Mouse (Mus musculus): ENCODE data around the gene Rpp14. TPM values are rescaled to one million over a fixed set of nuclear protein-coding genes. Genes with fewer than 3 reads are reported as not detected.

Rpp14 gene
- total RNA-seq, 2 experiments from 2014 or later = 24.4 to 24.7 TPM

DNA sequence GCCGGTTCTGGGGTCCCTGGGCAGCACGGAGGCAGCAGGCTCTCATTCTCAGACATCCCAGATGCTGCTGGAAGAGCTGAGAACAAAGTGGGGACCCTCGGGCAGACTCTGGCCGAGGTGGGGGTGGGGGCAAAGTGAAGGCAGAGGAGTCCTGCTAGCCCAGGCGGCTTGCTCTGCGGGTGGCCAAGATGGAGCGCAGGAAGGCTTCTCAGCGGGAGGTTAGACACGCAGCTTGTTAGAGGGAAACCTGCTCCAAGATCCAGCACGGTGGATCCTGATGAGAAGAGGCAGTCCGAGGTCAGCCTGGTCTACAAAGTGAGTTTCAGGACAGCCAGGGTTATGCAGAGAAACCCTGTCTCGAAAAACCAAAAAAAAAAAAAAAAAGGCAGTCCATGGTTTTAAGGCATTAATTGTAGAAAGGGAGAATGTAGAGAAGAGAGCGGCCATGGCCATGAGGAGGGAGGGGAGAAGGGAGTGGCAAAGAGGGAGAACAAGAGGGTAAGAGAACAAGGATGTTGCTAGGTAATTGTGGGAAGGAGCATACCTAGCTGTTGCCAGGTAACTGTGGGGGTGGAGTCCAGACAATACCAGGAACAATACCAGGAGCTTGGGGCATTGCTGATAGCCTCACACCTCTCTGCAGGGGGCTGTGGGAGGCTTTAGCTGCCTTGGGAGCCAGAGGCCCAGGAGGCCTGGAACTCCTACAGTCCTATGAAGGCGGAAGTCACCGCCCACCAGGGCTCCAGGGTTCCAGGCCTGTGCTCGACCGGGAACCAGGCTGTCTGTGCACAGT is 25.7 kb upstream of the Rpp14 start:
- no peak for DNase-seq
- intact Hi-C loops (cut with DNase I) = no loop called here

DNA sequence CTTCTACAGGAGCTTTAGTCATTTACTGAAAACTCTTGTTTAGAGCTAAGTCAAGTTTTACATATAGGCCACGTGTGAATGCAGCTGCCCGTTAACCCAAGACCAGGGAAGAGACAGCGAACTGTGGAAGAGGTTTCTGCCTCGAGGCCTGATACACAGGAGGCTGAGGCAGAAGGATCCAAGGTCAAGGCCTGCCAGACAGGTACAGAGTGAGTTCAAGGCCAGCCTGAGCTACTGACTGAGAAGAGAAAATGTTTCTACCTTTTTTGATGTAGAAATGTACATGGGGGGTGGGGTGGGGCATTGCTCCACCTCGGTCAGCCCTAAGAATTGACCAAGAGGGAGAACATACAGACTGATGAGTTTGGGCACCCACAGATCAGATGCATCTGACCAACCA is 24.1 kb upstream of the Rpp14 start:
- intact Hi-C loops (cut with DNase I) = no loop called here
- no peak for DNase-seq

DNA sequence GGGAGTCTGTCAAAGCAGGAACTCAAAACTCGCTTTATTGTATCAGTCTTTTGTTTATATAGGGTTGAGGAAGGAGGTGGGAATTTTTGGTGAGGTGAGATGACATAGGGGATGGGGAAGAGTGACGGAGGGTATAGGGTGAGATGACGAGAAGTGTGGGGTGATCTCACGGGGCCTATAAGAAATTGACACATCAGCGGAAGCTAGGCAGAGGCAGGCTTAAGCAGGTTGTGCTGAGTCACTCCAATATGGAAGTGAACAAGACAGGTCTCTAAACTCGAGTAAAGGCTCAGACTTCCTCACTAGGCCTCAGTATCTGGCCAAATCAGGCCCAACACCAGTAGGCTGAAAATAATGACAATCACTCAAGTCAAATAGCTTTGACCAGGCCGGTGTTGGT is 20.2 kb upstream of the Rpp14 start:
- intact Hi-C loops (cut with DNase I) = no loop called here
- DNase-seq = no peak

DNA sequence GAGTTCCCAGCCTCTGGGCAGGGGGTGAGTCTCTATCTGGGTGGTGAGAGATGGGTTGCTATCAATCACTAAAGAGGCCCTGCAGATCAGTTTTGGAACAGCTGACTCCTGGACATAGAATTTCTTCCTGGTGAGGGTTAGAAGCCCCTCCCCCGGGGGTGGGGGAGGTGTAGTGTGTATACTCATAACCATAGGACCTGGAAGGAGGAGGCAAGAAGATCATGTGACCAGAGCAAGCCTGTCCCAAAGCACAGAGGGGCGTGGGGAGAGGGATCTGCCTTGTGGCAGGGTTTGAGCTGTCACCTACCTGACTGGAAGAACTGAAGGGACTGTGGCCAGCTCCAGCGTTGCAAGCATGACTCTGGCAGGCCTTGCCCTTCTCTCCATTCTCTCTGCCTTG is 18.1 kb upstream of the Rpp14 start:
- no peak for DNase-seq
- intact Hi-C loops (cut with DNase I) = no loop called here

DNA sequence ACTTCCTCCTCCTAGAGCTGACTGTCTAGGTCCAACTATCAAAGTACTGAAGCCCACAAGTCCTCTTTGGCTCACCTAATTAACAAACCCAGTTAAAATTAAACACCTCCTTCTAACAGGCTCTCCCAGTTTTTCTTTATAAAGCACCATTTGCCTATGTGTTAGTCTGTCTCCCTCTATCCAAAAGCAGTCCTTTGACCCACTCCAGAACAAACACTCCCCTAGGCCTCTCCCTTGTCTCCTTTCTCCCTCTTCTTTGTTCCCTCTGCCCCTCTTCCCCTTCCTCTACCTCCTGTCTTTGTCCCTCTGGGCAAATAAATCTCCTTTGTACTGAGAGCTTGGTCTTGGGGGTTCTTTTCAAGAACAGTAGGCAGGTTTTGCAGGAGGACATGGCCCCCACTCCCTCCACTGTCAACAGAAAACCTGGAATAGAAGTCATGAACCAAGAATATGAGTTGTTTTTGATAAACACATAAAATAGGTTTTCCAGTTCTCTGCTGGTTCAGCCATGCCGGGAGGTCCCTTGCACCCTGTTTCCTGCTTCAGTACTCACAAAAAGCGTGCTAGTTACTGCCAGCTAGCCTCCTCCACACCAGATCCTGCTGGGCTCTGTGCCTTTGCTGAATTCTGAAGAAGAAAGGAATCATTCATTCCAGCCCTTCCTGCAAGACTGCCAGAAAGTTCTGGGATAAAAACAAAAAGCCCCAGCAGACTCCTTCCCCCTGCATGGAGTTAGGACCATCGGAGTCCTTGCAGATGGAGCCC is 17.4 kb upstream of the Rpp14 start:
- intact Hi-C loops (cut with DNase I) = no loop called here
- no peak for DNase-seq

DNA sequence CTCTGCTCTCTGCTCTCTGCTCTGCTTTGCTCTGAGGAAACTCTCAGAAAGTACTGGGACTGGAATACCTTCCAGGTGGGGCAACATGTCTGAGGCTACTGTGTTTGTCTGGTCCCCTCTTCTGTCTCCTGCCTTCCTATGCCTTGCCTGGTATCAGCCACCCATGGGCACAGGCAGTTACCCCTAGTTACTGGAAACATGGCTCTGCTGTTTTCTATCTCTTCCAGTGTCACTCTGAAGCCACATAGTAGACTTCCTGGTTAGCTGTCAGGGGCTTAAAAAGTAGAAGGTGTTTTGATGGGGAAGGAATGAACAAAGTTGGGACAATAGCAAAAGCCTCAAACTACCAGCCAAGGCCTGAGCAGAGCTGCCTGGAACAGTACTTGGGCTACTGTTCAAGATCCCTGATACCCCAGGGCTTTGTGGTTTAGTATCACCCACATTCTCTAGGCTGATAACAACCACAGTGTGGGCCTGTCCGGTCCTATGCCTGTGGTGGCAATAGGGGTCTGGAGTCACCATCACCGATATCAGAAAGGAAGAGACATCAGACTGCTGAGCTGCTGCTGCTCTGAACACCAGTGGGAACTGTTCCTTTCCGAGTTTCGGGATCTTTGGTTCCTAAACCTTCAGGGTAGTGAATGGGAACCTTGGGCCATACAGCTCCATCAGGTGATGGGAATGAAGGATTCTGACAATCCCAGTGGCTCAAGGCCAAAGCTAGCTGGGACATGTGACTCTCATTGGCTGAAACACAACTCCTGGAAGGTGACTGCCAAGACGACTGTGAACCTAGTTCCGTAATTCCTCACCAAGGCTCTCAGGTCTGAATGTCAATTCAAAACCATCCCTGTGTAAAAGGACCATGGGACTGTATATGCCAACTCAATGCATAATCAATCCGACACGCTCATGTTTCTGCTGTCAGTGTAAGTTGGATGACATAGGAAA is 16.1 kb upstream of the Rpp14 start:
- DNase-seq = no peak
- intact Hi-C loops (cut with DNase I) = no loop called here

DNA sequence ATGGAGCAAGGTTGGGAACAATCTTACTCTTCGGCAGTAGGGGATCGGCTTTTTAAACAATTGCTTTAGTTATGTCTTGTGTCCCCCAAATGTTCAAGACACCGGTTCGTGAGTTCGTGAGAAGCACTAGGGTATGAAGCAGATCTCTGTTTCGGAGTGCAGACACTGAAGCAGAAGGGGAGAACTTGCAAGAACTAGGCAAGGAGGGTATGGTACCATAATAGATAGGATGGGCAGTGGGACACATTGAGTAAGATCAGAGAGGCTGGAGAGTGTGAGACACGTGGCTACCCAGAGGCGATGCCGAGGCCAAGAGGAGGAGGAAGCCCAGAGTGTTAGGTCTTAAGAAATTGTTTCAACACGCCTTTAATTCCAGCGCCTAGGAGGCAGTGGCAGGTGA is 551 bp downstream of the Rpp14 start:
- intact Hi-C loops (cut with DNase I) = no loop called here
- no peak for DNase-seq

DNA sequence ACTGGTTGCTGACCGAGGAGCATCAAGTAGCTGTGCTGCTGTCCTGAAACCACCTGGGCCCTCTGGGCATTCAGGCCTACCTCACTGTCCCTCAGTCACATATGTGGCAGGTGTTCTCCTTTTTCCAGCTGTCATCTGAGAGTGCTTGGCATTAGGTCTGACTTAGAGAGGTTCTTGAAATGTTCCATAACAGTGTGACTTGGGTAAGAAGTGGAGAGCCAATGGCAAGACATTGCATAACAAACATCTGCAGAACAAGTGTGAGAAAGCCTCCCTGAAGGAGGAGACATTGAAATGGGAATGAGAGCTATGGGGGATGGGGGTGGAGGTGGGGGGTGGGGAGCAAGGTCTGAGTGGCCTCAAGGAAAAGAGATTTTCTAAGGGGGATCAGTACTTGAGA is 2.8 kb downstream of the Rpp14 start:
- no peak for DNase-seq

DNA sequence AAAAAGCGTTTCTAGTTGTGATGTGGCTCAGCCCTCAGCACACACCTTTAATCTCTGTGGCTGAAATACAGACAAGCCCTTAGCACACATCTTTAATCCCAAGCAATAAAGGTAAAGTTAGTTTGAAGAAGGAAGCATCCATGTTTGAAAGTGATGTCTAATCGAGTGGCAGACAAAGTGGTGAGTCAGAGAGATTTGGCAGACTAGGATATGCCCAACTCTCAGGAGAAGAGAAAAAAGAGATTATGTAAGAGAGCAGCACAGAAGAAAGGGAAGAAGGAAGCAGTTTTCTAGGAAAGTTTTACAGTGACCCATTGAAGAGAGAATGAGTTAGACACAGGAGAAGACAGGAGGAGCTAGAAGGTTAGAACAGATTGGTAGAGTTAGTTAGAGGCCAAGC is 8.8 kb downstream of the Rpp14 start:
- intact Hi-C loops (cut with DNase I) = no loop called here
- no peak for DNase-seq

More for the DNA sequence above, 2.8 kb downstream of the Rpp14 start:
- intact Hi-C loops (cut with DNase I) = no loop called here

DNA sequence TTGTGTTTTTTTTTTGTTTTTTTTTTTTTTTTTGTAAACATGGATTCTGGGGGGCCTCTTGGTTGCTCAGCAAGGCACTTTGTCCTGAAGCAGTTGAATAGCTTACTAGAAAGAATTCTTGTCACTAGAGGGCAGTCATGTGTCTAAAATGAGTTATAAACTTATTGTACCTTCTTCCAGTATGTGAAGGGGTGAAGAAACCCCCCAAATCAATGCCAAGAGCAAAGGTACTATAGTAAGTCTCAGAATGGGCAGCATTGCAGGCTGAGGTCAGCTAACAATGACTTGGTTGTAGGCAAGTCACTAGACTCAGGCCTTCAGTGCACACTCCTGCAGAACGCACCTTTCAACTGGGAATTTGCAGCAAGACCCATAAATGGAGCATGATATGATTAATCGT is 12.4 kb downstream of the Rpp14 start:
- intact Hi-C loops (cut with DNase I) = loop anchor here (5.0 to 10.0 kb wide), 3 partner anchors 70 to 252 kb away; partner anchors contain the start of gene Acox2
- no peak for DNase-seq

DNA sequence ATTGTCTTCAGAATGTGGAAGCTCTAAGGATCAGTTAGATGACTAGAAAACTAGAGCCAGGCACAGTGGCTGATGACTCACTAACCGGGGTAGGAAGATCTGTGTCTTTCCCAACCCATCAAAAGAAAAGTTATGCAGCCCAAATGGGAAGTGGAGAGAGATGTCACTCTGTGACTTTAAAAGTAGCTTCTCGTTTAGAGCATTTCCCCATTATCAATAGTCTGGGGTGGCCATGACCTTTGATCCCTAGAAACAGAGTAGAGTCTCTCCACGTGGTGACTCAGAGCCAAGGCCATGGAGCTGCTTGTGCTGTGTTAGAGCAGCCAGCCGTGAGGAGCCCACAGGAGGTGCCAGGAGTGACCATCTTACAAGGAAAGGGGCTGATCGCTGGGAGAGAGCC is 13.3 kb downstream of the Rpp14 start:
- DNase-seq = no peak
- intact Hi-C loops (cut with DNase I) = loop anchor here (5.0 to 10.0 kb wide), 3 partner anchors 69 to 251 kb away; partner anchors contain the start of gene Acox2

DNA sequence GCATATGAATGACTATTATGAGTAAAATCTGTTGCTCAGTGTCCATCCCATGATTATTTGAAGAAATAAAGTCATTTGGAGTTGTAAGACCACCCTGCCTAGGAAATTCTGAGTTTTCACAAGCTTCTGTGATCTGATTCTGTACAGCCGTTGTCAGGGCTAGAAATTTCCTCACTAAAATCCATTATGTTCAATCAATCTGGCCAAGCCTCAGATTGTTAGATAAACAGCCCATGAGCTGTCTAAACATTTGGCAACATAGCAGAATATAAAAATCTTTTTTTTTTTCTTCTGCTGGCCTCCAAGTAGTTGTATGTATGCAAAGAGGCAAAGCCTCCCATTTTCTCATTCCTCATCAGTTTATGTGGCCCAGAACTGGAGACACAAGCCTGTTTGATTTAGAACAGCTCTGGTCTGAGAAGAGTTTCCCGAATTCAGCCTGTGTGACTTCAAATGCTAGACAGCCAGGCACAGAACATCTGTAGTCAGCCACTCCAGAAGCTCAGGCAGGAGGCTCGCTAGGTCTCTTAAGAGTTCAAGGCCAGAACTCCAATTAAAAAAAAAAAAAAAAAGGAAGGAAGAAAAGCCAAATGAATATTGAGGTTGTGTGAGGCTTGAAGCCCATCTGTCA is 14.9 kb downstream of the Rpp14 start:
- intact Hi-C loops (cut with DNase I) = loop anchor here (5.0 to 10.0 kb wide), 3 partner anchors 67 to 250 kb away; partner anchors contain the start of gene Acox2
- no peak for DNase-seq

DNA sequence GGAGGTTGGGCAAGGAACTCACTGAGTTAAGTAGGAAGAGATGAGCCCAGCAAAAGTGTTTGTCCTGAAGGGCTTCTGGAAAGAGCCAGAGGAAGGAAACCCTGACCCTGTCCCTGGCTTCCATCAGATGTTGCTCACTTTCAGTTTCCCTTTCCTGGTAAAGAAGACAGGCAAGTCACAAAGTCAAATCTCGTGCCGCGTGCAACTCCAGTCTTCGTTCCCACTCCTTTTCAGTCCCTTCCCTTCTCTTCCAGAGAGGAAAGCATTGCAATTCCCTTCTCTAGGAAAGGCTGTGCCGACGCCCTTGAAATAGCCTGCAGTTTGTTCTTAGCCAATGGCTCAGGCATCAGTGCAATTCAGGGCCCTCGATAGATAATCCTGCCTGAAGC is 15.4 kb downstream of the Rpp14 start:
- intact Hi-C loops (cut with DNase I) = loop anchor here (10.0 kb wide), 2 partner anchors 159 to 249 kb away; partner anchors contain the start of gene Acox2
- DNase-seq = no peak

DNA sequence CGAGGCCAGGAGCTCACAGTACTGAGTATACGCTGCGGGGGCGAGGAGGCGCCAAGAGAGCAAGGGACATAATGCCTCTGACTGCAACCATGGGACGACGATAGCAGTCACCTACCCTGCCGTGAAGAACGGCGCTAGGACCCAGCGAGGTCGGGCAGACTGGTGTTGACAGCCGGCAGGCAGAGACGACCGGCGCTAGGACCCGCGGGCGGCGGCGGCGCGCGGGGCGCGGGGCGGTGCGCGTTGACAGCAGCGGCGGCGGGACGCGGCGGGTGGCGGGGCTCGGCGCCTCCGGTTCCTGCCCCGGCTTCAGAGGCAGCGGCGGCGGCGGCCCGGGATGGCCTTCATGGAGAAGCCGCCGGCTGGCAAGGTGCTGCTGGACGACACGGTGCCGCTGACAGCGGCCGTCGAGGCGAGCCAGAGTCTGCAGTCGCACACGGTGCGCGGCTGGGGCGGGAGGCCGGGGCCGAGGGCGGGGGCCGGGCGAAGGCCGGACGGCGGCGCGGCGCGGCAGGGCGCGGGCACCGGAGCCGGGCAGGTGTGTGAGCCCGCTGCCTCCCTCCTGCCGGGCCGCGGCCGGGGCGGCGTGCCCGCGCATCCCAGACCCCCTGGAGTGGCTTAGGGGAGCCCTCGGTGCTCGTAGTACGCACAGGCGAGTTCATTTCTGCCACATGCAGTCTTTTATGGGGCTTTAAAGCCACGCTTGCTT is 18.0 kb downstream of the Rpp14 start, which contains the start of gene Pxk:
Gene Pxk (plus strand): TSS at position 234 of the 709 bp plus-strand sequence.
- intact Hi-C loops (cut with DNase I) = loop anchor here (10.0 kb wide), 2 partner anchors 157 to 247 kb away; partner anchors contain the start of gene Acox2
- peak; percentile 91 for DNase-seq

DNA sequence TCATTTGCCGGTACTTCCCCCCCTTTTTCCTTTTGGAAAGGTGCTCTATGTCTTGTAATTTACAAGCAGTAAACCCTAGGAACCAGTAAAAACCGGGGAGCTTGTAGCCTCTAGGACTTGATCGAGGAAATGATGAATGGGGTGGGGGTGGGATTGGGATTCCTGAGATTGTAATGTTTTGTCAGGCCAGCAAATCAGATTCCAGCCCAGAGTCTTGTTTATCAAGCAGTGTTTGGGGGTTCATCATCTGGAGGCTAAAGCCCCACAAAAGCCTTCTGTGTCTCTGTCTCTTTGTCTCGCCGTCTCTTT is 18.5 kb downstream of the Rpp14 start:
- DNase-seq = no peak
- intact Hi-C loops (cut with DNase I) = loop anchor here (10.0 kb wide), 2 partner anchors 156 to 246 kb away; partner anchors contain the start of gene Acox2

DNA sequence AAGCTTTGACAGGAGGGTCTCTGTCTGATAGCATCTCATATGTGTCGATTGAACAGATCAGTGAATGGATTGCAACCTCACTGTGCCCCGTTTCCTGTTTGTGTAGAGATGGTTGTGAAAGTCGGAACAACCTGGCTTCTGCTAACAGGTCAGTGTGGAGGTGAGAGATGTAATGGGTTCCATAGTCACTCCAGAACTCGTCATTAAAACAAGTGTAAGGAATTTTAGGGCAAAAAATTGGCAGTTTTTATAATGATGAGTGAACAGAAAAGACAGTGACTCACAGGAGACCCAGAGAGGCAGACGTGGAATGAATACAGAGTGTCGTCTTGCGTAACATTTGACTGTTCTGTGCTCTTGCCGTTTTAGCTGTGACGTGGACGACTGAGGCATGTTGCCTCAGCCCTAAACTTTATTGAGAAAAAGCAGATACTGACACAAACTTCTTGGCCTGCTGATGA is 19.4 kb downstream of the Rpp14 start:
- DNase-seq = no peak
- intact Hi-C loops (cut with DNase I) = loop anchor here (10.0 kb wide), 2 partner anchors 155 to 245 kb away; partner anchors contain the start of gene Acox2

DNA sequence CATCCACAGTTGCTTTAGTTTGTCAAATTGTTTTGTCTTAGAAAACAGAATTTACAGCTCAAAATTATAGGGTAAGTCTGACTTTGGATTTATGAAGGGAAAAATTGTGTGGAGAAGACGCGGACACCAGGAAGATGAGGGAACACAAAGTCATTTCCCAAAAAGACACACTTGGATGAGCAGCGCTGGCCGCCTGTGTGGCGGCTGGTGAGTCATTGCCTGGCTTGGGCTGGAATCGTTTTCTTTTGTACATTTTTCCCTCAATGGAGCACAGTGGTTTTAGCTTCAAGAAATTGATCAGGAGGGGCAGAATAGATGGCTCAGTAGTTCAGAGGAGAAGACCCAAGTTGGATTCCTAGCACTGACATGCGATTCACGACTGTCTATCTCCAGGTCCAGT is 21.7 kb downstream of the Rpp14 start:
- intact Hi-C loops (cut with DNase I) = no loop called here
- no peak for DNase-seq

DNA sequence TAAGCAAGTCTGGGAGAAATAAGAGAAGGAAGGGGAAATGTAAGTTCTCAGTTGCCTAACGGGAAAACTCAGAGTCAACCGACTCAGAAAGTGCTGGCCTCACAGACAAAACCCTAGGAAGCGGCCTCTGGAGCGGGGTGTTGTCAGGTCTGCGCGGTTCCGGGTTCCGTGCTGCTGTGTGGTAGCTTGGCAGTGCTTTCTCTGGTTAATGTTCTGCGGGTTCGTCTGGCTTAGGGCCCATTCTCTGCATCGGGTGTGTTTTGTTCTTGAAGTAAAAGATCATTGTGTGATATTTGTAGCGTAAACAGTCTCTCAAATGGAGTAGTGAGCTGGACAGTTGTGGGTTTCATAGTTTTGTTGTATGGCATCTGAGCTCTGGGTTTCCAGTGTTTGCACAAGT is 22.5 kb downstream of the Rpp14 start:
- intact Hi-C loops (cut with DNase I) = no loop called here
- no peak for DNase-seq

DNA sequence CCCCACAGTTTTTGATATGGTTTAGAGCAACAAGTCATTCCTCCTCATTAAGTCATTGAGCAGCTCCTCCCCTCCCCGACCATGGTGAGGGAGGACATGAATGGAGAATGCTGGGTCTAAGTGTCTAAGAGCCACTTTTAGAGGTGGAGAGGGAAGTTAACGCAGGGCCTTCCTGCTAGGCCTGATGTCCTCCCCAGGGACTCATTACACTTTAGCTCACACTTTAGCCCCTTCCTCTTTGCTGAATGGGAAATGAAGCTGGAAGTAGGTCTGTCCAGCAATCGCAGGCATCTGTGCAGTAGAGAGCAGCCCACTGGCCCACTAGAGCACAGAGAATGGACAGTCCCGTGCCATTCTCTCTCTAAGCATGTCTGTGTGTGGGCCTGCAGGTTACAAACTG is 27.9 kb downstream of the Rpp14 start:
- intact Hi-C loops (cut with DNase I) = no loop called here
- no peak for DNase-seq

Data from left cerebral cortex, postnatal 4 days (tissue).